Mouse (Mus musculus): Measurements from ENCODE around the gene Mgam. TPM values are rescaled to one million over a fixed set of nuclear protein-coding genes. Genes with fewer than 3 reads are reported as not detected.
"Not testable (repeated sequence)": the region's sequence is repeated elsewhere in the genome, so short reads cannot be mapped to it uniquely, and the experiment has no call there.

Mgam gene
- polyA plus RNA-seq, 1 experiment from 2014 or later: 0.35 TPM

DNA sequence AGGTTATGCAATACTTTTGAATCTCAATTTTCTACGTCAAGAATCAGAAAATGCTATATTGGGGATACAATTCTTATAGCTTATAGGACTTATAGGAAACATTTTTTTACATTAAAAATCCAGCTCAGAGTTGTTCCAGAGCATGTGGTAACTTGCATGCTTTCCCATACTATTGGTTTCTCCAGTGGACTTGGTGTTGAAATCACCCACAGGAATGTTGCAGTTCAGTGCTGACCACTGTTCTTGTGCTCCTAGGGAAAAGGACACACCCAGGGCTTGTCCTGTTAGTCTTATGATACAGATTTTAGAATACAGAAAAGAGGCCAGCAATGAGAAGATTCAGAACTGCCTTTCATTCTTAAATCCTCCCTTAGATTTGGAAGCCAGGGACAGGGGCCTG is 127.3 kb downstream of the Mgam start:
- Histone ChIP-seq H3K4me2 (no peak overlapping the region), H3K27ac (no peak overlapping the region), H3K4me1 (no peaks in the 10 kb centered on the region), H3K36me3 (no peaks in the 10 kb centered on the region), H3K4me3 (no peak overlapping the region), H3K9me3 (replicated peaks) (no peaks in the 10 kb centered on the region), H3K9ac (no peak overlapping the region), H3K27me3 (replicated peaks) (no peaks in the 10 kb centered on the region)
- WGBS (ENCODE audit: insufficient replicate concordance): 67% methylated on average over 1 of the region's 1 CpGs
- no peak for ATAC-seq

DNA sequence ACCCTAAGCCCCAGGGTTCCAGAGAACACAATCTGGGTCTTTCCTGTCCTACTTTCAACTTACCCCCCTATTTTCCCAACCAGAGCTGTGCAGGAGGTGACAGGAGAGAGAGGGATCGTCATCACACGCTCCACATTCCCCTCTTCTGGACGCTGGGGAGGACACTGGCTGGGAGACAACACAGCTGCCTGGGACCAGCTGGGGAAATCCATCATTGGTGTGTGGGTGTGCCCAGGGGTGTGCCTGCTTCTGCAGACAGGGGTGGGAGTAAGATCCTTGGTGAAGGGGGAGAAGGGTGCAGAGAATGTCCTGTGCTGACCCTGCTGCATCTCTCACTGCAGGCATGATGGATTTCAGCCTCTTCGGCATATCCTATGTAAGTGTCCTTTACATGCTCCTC is 128.7 kb downstream of the Mgam start:
- not testable (repeated sequence) for H3K9ac ChIP-seq; H3K36me3 ChIP-seq; H3K27ac ChIP-seq; H3K4me2 ChIP-seq; H3K9me3 ChIP-seq (replicated peaks); H3K4me3 ChIP-seq; H3K4me1 ChIP-seq; ATAC-seq; H3K27me3 ChIP-seq (replicated peaks)
- WGBS (ENCODE audit: insufficient replicate concordance): 54% methylated on average over 3 of the region's 4 CpGs

DNA sequence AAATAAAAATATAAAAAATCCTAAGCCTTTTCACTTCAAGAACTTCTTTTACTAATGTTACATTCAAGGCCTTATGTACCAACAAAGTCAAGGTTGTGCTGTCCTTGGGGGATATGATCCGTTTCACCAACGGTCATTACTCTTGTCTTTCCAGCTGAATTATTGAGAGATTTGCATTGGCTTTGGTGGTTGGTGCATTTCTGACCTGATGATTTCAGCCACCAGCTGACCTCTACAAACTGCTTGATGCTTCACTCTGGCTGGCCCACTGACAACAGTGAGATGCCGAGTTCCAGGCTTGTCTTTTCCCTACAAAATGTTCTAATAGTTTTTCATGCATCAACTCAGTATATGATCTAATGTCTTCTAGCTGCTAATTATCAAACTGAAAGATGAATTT is 146.0 kb downstream of the Mgam start:
- H3K36me3 ChIP-seq: no peaks in the 10 kb centered on the region
- H3K4me2 ChIP-seq: no peak overlapping the region
- 77% methylated on average over 3 of the region's 3 CpGs for WGBS (ENCODE audit: insufficient replicate concordance)
- H3K27ac ChIP-seq: no peak overlapping the region
- no peaks in the 10 kb centered on the region for H3K9me3 ChIP-seq (replicated peaks)
- H3K4me1 ChIP-seq: no peaks in the 10 kb centered on the region
- ATAC-seq: no peak
- H3K4me3 ChIP-seq: no peak overlapping the region
- H3K9ac ChIP-seq: no peak overlapping the region
- no peaks in the 10 kb centered on the region for H3K27me3 ChIP-seq (replicated peaks)

DNA sequence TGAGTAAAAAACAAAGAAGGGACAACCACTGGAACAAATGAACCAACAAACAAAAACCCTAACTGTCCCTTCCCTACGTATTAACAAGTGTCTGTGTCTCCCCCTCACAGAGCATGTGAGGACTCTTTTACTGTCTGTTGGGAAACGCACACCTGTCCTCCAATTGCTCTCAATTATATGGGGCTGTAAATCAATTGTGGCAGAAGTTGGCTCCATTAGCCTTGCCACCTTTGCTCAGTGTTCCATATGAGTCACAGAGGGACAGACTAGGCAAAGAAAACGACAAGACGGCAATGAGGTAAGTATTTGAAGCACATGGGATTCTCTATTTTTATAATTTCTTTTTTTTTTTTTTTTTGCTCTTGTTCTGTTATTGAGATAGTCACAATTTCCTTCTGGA is 149.8 kb downstream of the Mgam start:
- no peaks in the 10 kb centered on the region for H3K9me3 ChIP-seq (replicated peaks)
- no peak overlapping the region for H3K4me2 ChIP-seq
- no peak overlapping the region for H3K9ac ChIP-seq
- 76% methylated on average over 4 of the region's 4 CpGs for WGBS (ENCODE audit: insufficient replicate concordance)
- ATAC-seq: no peak
- H3K4me3 ChIP-seq: no peak overlapping the region
- no peak overlapping the region for H3K27ac ChIP-seq
- no peaks in the 10 kb centered on the region for H3K36me3 ChIP-seq
- no peaks in the 10 kb centered on the region for H3K27me3 ChIP-seq (replicated peaks)
- no peaks in the 10 kb centered on the region for H3K4me1 ChIP-seq

DNA sequence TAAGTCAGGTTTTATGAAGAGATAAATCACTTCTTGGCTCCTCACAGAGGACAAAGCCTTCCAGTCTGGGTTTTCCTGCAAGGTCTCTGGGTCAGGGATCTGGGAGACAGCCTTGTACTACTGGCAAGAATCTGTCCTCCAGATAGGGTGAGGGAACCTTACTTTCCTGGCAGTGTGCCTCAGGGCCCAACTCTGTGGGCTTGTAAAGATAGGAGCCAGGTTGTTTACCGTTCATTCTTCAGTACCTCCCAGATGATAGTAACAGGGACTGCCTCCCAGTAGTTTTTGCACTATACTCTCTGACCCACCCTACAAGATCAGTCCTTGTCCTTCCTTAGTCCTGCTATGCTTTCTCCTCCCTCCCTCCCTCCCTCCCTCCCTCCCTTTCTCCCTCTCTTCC is 155.0 kb downstream of the Mgam start:
- Histone ChIP-seq H3K36me3 (no peaks in the 10 kb centered on the region), H3K4me2 (no peak overlapping the region), H3K27me3 (replicated peaks) (no peaks in the 10 kb centered on the region), H3K27ac (no peak overlapping the region), H3K4me3 (no peak overlapping the region), H3K9ac (no peak overlapping the region), H3K9me3 (replicated peaks) (no peaks in the 10 kb centered on the region), H3K4me1 (no peaks in the 10 kb centered on the region)
- WGBS (ENCODE audit: insufficient replicate concordance): 42% methylated on average over 1 of the region's 1 CpGs
- no peak for ATAC-seq

DNA sequence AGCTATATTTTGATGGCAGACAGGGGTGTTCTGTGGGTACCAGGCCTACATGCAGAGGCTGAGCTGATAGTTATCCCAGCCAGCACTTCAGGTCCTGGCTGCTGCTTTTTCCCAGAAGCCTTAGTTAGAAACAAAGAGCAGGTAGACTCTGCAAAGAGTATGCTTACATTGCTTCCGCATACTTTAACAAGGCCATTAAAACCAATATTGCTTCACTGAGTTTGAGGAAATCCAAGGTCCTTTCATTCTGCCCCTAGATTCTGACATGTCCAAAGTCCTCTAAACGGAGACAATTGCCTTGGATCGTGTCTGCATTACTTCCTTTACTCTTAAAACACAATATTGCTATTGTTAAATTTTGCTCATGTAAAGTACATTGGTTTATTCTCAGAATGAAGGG is 155.7 kb downstream of the Mgam start:
- no peak overlapping the region for H3K9ac ChIP-seq
- no peaks in the 10 kb centered on the region for H3K4me1 ChIP-seq
- H3K27ac ChIP-seq: no peak overlapping the region
- H3K4me2 ChIP-seq: no peak overlapping the region
- 78% methylated on average over 3 of the region's 3 CpGs for WGBS (ENCODE audit: insufficient replicate concordance)
- H3K36me3 ChIP-seq: no peaks in the 10 kb centered on the region
- no peaks in the 10 kb centered on the region for H3K27me3 ChIP-seq (replicated peaks)
- no peak overlapping the region for H3K4me3 ChIP-seq
- H3K9me3 ChIP-seq (replicated peaks): no peaks in the 10 kb centered on the region
- no peak for ATAC-seq

DNA sequence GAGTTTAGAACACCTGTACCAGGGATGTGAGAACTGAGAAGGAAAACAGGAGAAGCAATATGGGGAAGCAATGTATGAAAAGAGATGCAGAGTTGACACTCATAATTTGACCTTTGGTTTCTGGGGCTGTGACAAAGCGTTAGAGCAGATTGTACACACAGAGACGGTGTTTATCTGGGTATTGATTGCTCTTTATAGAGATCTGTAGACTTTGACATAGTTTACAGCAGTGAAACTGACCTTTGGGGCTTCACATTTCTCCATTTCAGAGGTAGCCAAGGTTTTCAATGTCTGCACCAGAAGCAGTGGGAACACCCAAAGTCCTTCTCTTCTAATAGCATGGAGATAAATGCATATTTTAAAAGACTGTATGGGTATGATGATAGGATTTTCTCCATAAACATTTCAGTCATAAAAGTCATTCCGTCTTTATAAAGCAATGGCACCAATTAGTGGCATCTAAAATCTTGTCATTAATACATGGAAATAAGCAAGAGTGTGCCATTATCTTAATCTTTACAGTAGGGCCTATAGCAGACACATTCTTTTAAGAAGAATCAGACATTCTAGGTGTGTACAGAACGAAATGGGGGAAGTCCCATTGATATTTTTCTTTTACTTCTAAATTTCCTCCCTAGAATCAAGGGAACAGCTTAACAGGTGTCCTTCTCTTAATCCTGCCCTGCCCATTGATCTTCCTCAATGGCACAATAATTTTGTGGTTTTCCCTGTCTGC is 166.6 kb downstream of the Mgam start:
- no peak overlapping the region for H3K9ac ChIP-seq
- no peak for ATAC-seq
- H3K27me3 ChIP-seq (replicated peaks): no peaks in the 10 kb centered on the region
- 58% methylated on average over 4 of the region's 4 CpGs for WGBS (ENCODE audit: insufficient replicate concordance)
- H3K4me1 ChIP-seq: no peaks in the 10 kb centered on the region
- no peaks in the 10 kb centered on the region for H3K36me3 ChIP-seq
- H3K4me3 ChIP-seq: no peak overlapping the region
- H3K9me3 ChIP-seq (replicated peaks): no peaks in the 10 kb centered on the region
- H3K27ac ChIP-seq: no peak overlapping the region
- H3K4me2 ChIP-seq: no peak overlapping the region

DNA sequence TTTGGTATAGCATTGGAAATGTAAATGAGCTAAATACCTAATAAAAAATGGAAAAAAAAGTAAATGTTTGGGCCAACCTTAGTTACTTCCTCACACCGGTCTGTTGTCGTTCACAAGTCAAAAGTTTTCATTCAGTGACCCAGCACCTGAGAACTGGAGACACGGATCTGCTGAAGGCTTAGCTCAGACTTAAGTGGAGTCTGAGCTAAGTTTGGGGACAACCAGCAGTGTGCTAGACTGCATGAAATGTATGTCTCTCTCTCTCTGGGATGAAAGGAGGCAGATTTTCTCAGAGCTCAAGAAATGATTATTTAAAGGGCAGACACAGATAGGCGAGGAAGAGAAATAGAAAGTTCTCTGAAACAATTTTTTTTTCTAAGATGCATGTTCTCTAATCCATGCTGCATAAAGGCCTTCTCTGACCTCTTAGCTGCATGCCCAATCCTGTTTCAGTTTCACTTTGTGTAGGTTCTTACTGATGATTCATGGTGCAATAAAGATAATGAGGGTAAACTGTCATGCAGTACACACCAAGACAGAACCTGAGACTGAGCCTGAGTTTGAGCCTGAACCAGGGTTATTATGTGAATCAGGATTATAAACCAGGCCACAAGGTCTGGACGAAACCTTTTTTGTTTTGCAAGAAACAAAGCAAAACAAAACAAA is 189.7 kb downstream of the Mgam start:
- no peak overlapping the region for H3K4me3 ChIP-seq
- no peaks in the 10 kb centered on the region for H3K27me3 ChIP-seq (replicated peaks)
- no peak overlapping the region for H3K9ac ChIP-seq
- no peak overlapping the region for H3K4me2 ChIP-seq
- WGBS (ENCODE audit: insufficient replicate concordance): 70% methylated on average over 5 of the region's 5 CpGs
- no peaks in the 10 kb centered on the region for H3K36me3 ChIP-seq
- no peak overlapping the region for H3K27ac ChIP-seq
- no peaks in the 10 kb centered on the region for H3K4me1 ChIP-seq
- ATAC-seq: no peak
- no peaks in the 10 kb centered on the region for H3K9me3 ChIP-seq (replicated peaks)

Other genes with a start within 250 kb of the Mgam start
- 2.2 and 2.3 TPM in 2 replicates for gene E330009J07Rik, start 192.7 kb upstream of the Mgam start, polyA plus RNA-seq (2016; fragmentation: Nextera tagmentation; extraction: Ambion mirVana)
- gene Wee2, start 189.7 kb upstream of the Mgam start, polyA plus RNA-seq (2016; fragmentation: Nextera tagmentation; extraction: Ambion mirVana): not detected in 2 replicates
- 107 and 108 TPM in 2 replicates for gene Ssbp1, start 157.5 kb upstream of the Mgam start, polyA plus RNA-seq (2016; fragmentation: Nextera tagmentation; extraction: Ambion mirVana)
- not detected in 2 replicates for gene Tas2r137, start 137.6 kb upstream of the Mgam start, polyA plus RNA-seq (2016; fragmentation: Nextera tagmentation; extraction: Ambion mirVana)
- gene Tas2r108, start 135.3 kb upstream of the Mgam start, polyA plus RNA-seq (2016; fragmentation: Nextera tagmentation; extraction: Ambion mirVana): not detected in 2 replicates
- gene Prss37, start 109.3 kb upstream of the Mgam start, polyA plus RNA-seq (2016; fragmentation: Nextera tagmentation; extraction: Ambion mirVana): not detected in 2 replicates
- gene Olfr461, start 73.8 kb upstream of the Mgam start, polyA plus RNA-seq (2016; fragmentation: Nextera tagmentation; extraction: Ambion mirVana): not detected in 2 replicates
- not detected in 2 replicates for gene Olfr460, start 59.3 kb upstream of the Mgam start, polyA plus RNA-seq (2016; fragmentation: Nextera tagmentation; extraction: Ambion mirVana)
- gene Clec5a, start 43.0 kb upstream of the Mgam start, polyA plus RNA-seq (2016; fragmentation: Nextera tagmentation; extraction: Ambion mirVana): 2.5 and 2.8 TPM in 2 replicates
- gene Tas2r138, start 15.5 kb upstream of the Mgam start, polyA plus RNA-seq (2016; fragmentation: Nextera tagmentation; extraction: Ambion mirVana): not detected in 2 replicates